Mouse (Mus musculus) spleen, postnatal 4 days (tissue): Measurements from ENCODE around the gene Rxfp2.

ENCODE experiments used
- DNase-seq, 2 experiments: peaks; one replicate each; pipeline ENCODE4 v3.0.0; 2022; ENCODE audit warnings: low spot score in 2 of 2

The Rxfp2 gene

GRCm38 (mm10) chr5:150044533-150044932 is 26.1 kb downstream of the Rxfp2 start:
- no peak for DNase-seq

- no peak for DNase-seq
Observed at GRCm38 (mm10) chr5:150046438-150046837, 28.0 kb downstream of the Rxfp2 start.

- no peak for DNase-seq
Observed at GRCm38 (mm10) chr5:150049946-150050345, 31.5 kb downstream of the Rxfp2 start.

GRCm38 (mm10) chr5:150051828-150052227 is 33.4 kb downstream of the Rxfp2 start:
- peak; percentile 38 to 72 for DNase-seq

GRCm38 (mm10) chr5:150053294-150053693 is 34.8 kb downstream of the Rxfp2 start:
- no peak for DNase-seq

GRCm38 (mm10) chr5:150053956-150054355 is 35.5 kb downstream of the Rxfp2 start:
- no peak for DNase-seq

- DNase-seq = no peak
Observed at GRCm38 (mm10) chr5:150055322-150055721, 36.8 kb downstream of the Rxfp2 start.

GRCm38 (mm10) chr5:150056056-150056455 is 37.6 kb downstream of the Rxfp2 start:
- no peak for DNase-seq

GRCm38 (mm10) chr5:150058845-150059244 is 40.4 kb downstream of the Rxfp2 start:
- DNase-seq = no peak

- DNase-seq = no peak
Observed at GRCm38 (mm10) chr5:150059466-150059865, 41.0 kb downstream of the Rxfp2 start.

- no peak for DNase-seq
Observed at GRCm38 (mm10) chr5:150061086-150061485, 42.6 kb downstream of the Rxfp2 start.

GRCm38 (mm10) chr5:150064286-150064685 is 45.8 kb downstream of the Rxfp2 start:
- DNase-seq = no peak

GRCm38 (mm10) chr5:150070086-150070485 is 51.6 kb downstream of the Rxfp2 start:
- DNase-seq = no peak

- no peak for DNase-seq
Observed at GRCm38 (mm10) chr5:150071738-150072137, 53.3 kb downstream of the Rxfp2 start.

GRCm38 (mm10) chr5:150079866-150080797 is 61.7 kb downstream of the Rxfp2 start:
- no peak for DNase-seq

- no peak for DNase-seq
Observed at GRCm38 (mm10) chr5:150082696-150083095, 64.2 kb downstream of the Rxfp2 start.

GRCm38 (mm10) chr5:150083190-150083589 is 64.7 kb downstream of the Rxfp2 start:
- no peak for DNase-seq

GRCm38 (mm10) chr5:150097620-150098019 is 79.1 kb downstream of the Rxfp2 start:
- peak in 1 of 2 experiments; percentile 26 for DNase-seq

GRCm38 (mm10) chr5:150098754-150099153 is 80.3 kb downstream of the Rxfp2 start:
- no peak for DNase-seq

- DNase-seq = peak in 1 of 2 experiments; percentile 52
Observed at GRCm38 (mm10) chr5:150101789-150102188, 83.3 kb downstream of the Rxfp2 start.

GRCm38 (mm10) chr5:150106358-150106757 is 87.9 kb downstream of the Rxfp2 start:
- peak in 1 of 2 experiments; percentile 32 for DNase-seq

- peak; percentile 0 to 28 for DNase-seq
Observed at GRCm38 (mm10) chr5:150111236-150111635, 92.8 kb downstream of the Rxfp2 start.

- DNase-seq = peak; percentile 44 to 75
Observed at GRCm38 (mm10) chr5:150114007-150114406, 95.5 kb downstream of the Rxfp2 start.
